Mouse (Mus musculus) liver, adult 2 months (tissue): Measurements from ENCODE around the gene Cdc14a.

Experiments used
- CTCF ChIP-seq: fragments of 200-500 bp; IDR thresholded peaks from 2 replicates; pipeline ENCODE4 v1.5.1; 2011; ENCODE audit warnings: low read depth, low read length, control low read depth
- POLR2A ChIP-seq: fragments of 200-500 bp; IDR thresholded peaks from 2 replicates; pipeline ENCODE4 v1.6.1; 2011; ENCODE audit warnings: low read length, control low read depth; ENCODE audit not compliant: insufficient read depth; ENCODE audit errors: extremely low read depth

DNA sequence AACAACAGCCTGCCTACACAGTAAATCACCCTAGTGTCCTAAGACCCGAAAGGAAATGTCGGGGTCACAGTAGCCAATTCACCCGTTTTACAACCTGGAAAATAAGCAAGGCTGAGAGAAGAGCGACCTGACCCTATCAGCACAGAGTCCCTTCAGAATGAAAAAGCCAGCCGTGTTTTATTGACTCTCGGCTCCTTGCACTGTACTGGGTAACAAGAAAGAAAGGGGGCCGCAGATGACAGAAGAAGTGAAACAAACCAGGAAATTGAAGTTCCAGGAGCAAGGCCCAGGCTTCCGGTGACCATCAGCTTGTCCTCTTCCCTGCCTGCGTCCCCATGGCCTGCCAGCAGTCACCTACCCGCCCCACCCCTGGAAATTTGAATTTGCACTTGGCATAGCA, 32.4 kb downstream of the Cdc14a start:
- TF ChIP-seq CTCF = no peak
- TF ChIP-seq POLR2A = no peak
